Mouse (Mus musculus) embryonic facial prominence, embryonic 12.5 days (tissue): ENCODE results near the gene Ptpn14. TPM values are rescaled to one million over a fixed set of nuclear protein-coding genes. Genes with fewer than 3 reads are reported as not detected.
A peak's percentile ranks its signal among the peaks of the same experiment; 100 is the strongest.

Experiments
- ATAC-seq: fragments of 200-750 bp; cut with Nextera tagmentation; 2 replicates; pipeline ENCODE4 v1.8.0; 2017; ENCODE audit not compliant: insufficient number of reproducible peaks, insufficient read depth, low FRiP score, low TSS enrichment
- H3K27ac ChIP-seq: fragments of 300-500 bp; sonication (generic); 2 replicates; pipeline ENCODE4 v1.5.1; 2016; ENCODE audit warnings: mild to moderate bottlenecking
- H3K27me3 ChIP-seq: fragments of 300-500 bp; sonication (generic); 2 replicates; pipeline ENCODE4 v1.6.1; 2016; ENCODE audit warnings: mild to moderate bottlenecking, moderate library complexity
- H3K36me3 ChIP-seq: fragments of 300-500 bp; sonication (generic); 2 replicates; pipeline ENCODE4 v1.6.1; 2016; ENCODE audit warnings: mild to moderate bottlenecking
- H3K4me1 ChIP-seq: fragments of 300-500 bp; sonication (generic); 2 replicates; pipeline ENCODE4 v1.6.1; 2016
- H3K4me2 ChIP-seq: fragments of 300-500 bp; sonication (generic); replicated peaks from 2 replicates; pipeline ENCODE4 v1.6.1; 2016; ENCODE audit warnings: mild to moderate bottlenecking, moderate library complexity
- H3K4me3 ChIP-seq: fragments of 300-500 bp; sonication (generic); 2 replicates; pipeline ENCODE4 v1.5.1; 2016; ENCODE audit warnings: mild to moderate bottlenecking
- H3K9ac ChIP-seq: fragments of 300-500 bp; sonication (generic); 2 replicates; pipeline ENCODE4 v1.6.1; 2016; ENCODE audit warnings: mild to moderate bottlenecking, moderate library complexity
- H3K9me3 ChIP-seq: fragments of 300-500 bp; sonication (generic); 2 replicates; pipeline ENCODE4 v1.6.1; 2016; ENCODE audit warnings: mild to moderate bottlenecking, moderate library complexity
- WGBS: fragments of 180-500 bp; shearing (Covaris S2); methylation state at CpG from one replicate; pipeline ENCODE4 v1.1.7; 2016; 5-methylcytosine and 5-hydroxymethylcytosine counted together
- polyA plus RNA-seq: library from polyadenylated mRNA; unstranded; fragments of >200 nt; fragmentation: Nextera tagmentation; extraction: Ambion mirVana; gene quantifications from 2 replicates; pipeline ENCODE4 v1.2.1, GENCODE M21; 2016

The Ptpn14 gene
- polyA plus RNA-seq, 1 experiment from 2014 or later: 11.2 TPM

- Histone ChIP-seq H3K4me1 (peaks cover 3% of the 10 kb centered on the region; the same call in 1 of the 2 replicates), H3K4me2 (no peak overlapping the region), H3K27me3 (no peaks in the 10 kb centered on the region), H3K36me3 (peaks cover 13% of the 10 kb centered on the region; the same call in 1 of the 2 replicates), H3K9ac (no peak overlapping the region), H3K27ac (0 out of 2 replicates have a peak overlapping the region, but pooled peaks have one; percentile 6), H3K9me3 (no peaks in the 10 kb centered on the region), H3K4me3 (no peak overlapping the region)
- no peak for ATAC-seq
- 76% methylated on average over 13 of the region's 13 CpGs for WGBS
Measured at GRCm38 (mm10) chr1:189884951-189885350, 156.9 kb downstream of the Ptpn14 start.

GRCm38 (mm10) chr1:189885975-189886374 is 157.9 kb downstream of the Ptpn14 start:
- H3K9ac ChIP-seq: no peak overlapping the region
- H3K27ac ChIP-seq: no peak overlapping the region
- no peaks in the 10 kb centered on the region for H3K27me3 ChIP-seq
- peaks cover 13% of the 10 kb centered on the region; the same call in 1 of the 2 replicates for H3K36me3 ChIP-seq
- ATAC-seq: no peak
- no peaks in the 10 kb centered on the region for H3K9me3 ChIP-seq
- 86% methylated on average over 6 of the region's 6 CpGs for whole genome bisulfite sequencing
- H3K4me2 ChIP-seq: no peak overlapping the region
- no peak overlapping the region for H3K4me3 ChIP-seq
- peaks cover 6% of the 10 kb centered on the region; the same call in 1 of the 2 replicates for H3K4me1 ChIP-seq

GRCm38 (mm10) chr1:189887518-189887917 is 159.4 kb downstream of the Ptpn14 start:
- Histone ChIP-seq H3K36me3 (peaks cover 17% of the 10 kb centered on the region; the same call in 1 of the 2 replicates), H3K9ac (no peak overlapping the region), H3K9me3 (no peaks in the 10 kb centered on the region), H3K27ac (no peak overlapping the region), H3K4me2 (no peak overlapping the region), H3K4me3 (no peak overlapping the region), H3K27me3 (no peaks in the 10 kb centered on the region), H3K4me1 (peaks cover 6% of the 10 kb centered on the region; the same call in 1 of the 2 replicates)
- no peak for ATAC-seq
- WGBS: 39% methylated on average over 7 of the region's 7 CpGs

- H3K27me3 ChIP-seq: no peaks in the 10 kb centered on the region
- H3K27ac ChIP-seq: no peak overlapping the region
- no peak overlapping the region for H3K4me2 ChIP-seq
- H3K4me1 ChIP-seq: peaks cover 6% of the 10 kb centered on the region; the same call in 1 of the 2 replicates
- no peak overlapping the region for H3K9ac ChIP-seq
- H3K9me3 ChIP-seq: no peaks in the 10 kb centered on the region
- H3K36me3 ChIP-seq: peaks cover 24% of the 10 kb centered on the region
- no peak overlapping the region for H3K4me3 ChIP-seq
- ATAC-seq: no peak
- WGBS: 58% methylated on average over 10 of the region's 10 CpGs
Measured at GRCm38 (mm10) chr1:189888749-189889148, 160.7 kb downstream of the Ptpn14 start.

GRCm38 (mm10) chr1:189894191-189894590 is 166.1 kb downstream of the Ptpn14 start:
- 87% methylated on average over 9 of the region's 9 CpGs for WGBS

DNA sequence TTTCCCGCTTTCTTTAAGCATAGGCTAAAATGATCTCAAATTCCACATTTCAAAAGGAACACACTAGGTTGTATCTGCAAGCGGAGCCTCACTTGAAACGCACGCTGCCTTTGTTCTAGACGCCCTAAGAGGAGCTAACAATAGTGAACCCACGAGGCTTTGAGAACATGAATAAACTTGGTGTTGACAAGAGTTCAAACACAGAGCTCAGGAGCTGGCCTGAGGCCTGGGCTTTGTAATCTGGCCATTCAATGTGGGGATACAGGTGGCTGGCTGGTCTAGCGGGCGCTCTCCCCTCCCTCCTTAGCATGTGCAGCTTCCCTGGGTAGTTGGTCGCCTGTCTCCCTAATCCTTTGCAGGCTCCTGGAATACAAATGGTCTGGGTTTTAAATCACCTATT is 169.8 kb downstream of the Ptpn14 start:
- Histone ChIP-seq H3K9me3 (no peaks in the 10 kb centered on the region), H3K36me3 (peaks cover 32% of the 10 kb centered on the region), H3K4me3 (no peak overlapping the region), H3K4me2 (no peak overlapping the region), H3K27me3 (no peaks in the 10 kb centered on the region), H3K9ac (no peak overlapping the region), H3K27ac (no peak overlapping the region), H3K4me1 (0 out of 2 replicates have a peak, but pooled peaks cover 4% of the 10 kb centered on the region)
- WGBS: 75% methylated on average over 9 of the region's 9 CpGs
- no peak for ATAC-seq

More at GRCm38 (mm10) chr1:189894191-189894590, 166.1 kb downstream of the Ptpn14 start:
- no peaks in the 10 kb centered on the region for H3K9me3 ChIP-seq
- no peak overlapping the region for H3K4me3 ChIP-seq
- no peak overlapping the region for H3K9ac ChIP-seq
- peaks cover 41% of the 10 kb centered on the region for H3K36me3 ChIP-seq
- no peak overlapping the region for H3K4me2 ChIP-seq
- peaks cover 9% of the 10 kb centered on the region; the same call in 1 of the 2 replicates for H3K4me1 ChIP-seq
- ATAC-seq: no peak
- H3K27ac ChIP-seq: no peak overlapping the region
- no peaks in the 10 kb centered on the region for H3K27me3 ChIP-seq

GRCm38 (mm10) chr1:189898708-189899107 is 170.6 kb downstream of the Ptpn14 start:
- no peak overlapping the region for H3K4me3 ChIP-seq
- WGBS: 74% methylated on average over 13 of the region's 13 CpGs
- H3K27me3 ChIP-seq: no peaks in the 10 kb centered on the region
- H3K9me3 ChIP-seq: no peaks in the 10 kb centered on the region
- no peak for ATAC-seq
- H3K4me1 ChIP-seq: 0 out of 2 replicates have a peak, but pooled peaks cover 4% of the 10 kb centered on the region
- H3K4me2 ChIP-seq: no peak overlapping the region
- no peak overlapping the region for H3K9ac ChIP-seq
- H3K27ac ChIP-seq: no peak overlapping the region
- H3K36me3 ChIP-seq: peaks cover 26% of the 10 kb centered on the region

DNA sequence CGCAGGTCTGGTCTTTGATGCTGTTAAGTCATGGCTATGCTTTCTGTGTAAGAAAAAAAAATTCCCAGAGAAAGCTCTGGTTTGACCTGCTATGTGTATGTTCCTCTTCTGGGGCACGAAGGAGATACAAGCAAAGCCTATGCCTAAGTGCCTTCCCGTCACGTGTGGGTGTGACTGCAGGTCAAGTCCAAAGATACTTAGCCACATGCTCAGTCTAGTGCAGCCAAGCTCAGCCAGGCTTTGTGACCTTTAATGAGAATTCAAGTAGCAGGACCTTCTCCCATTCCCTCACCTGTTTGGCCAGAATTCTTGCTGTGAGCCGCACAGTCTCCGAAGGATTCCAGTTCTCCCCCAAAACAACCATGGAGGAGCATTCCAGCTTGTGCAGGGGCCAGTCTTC is 171.5 kb downstream of the Ptpn14 start:
- 0 out of 2 replicates have a peak, but pooled peaks cover 4% of the 10 kb centered on the region for H3K4me1 ChIP-seq
- H3K27ac ChIP-seq: no peak overlapping the region
- 92% methylated on average over 6 of the region's 6 CpGs for WGBS
- ATAC-seq: no peak
- H3K9ac ChIP-seq: no peak overlapping the region
- H3K4me3 ChIP-seq: no peak overlapping the region
- H3K9me3 ChIP-seq: no peaks in the 10 kb centered on the region
- H3K27me3 ChIP-seq: no peaks in the 10 kb centered on the region
- no peak overlapping the region for H3K4me2 ChIP-seq
- peaks cover 21% of the 10 kb centered on the region for H3K36me3 ChIP-seq

DNA sequence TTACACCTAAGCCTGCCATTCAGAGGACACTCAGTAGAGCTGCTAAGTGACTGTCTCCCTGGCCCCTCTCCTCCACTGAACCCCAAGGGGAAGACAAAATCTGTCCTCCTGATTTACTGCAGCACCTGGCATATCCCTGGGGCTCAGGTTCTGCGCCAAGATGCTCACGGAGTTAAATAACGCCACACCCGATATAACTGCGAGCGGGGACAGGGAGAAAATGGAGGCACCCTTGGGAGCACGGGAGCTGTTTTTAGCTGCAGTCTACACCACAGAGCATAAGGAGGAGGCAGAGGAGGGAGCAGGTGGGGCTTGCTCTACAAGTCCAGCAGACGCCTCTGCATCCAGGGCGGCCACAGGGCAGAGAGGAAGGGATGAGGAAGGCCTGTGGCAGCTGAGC is 174.3 kb downstream of the Ptpn14 start:
- no peak overlapping the region for H3K9ac ChIP-seq
- 87% methylated on average over 9 of the region's 9 CpGs for WGBS

GRCm38 (mm10) chr1:189903169-189903568 is 175.1 kb downstream of the Ptpn14 start:
- WGBS: 84% methylated on average over 11 of the region's 11 CpGs
- H3K4me3 ChIP-seq: no peak overlapping the region
- H3K9me3 ChIP-seq: no peaks in the 10 kb centered on the region
- no peaks in the 10 kb centered on the region for H3K27me3 ChIP-seq
- 0 out of 2 replicates have a peak, but pooled peaks cover 4% of the 10 kb centered on the region for H3K36me3 ChIP-seq
- no peak overlapping the region for H3K27ac ChIP-seq
- no peak for ATAC-seq
- 0 out of 2 replicates have a peak, but pooled peaks cover 4% of the 10 kb centered on the region for H3K4me1 ChIP-seq
- no peak overlapping the region for H3K9ac ChIP-seq
- H3K4me2 ChIP-seq: no peak overlapping the region

More for the DNA sequence above, 174.3 kb downstream of the Ptpn14 start:
- no peak overlapping the region for H3K27ac ChIP-seq
- H3K4me1 ChIP-seq: 0 out of 2 replicates have a peak, but pooled peaks cover 4% of the 10 kb centered on the region
- H3K9me3 ChIP-seq: no peaks in the 10 kb centered on the region
- H3K27me3 ChIP-seq: no peaks in the 10 kb centered on the region
- no peak overlapping the region for H3K4me2 ChIP-seq
- H3K4me3 ChIP-seq: no peak overlapping the region
- H3K36me3 ChIP-seq: 0 out of 2 replicates have a peak, but pooled peaks cover 4% of the 10 kb centered on the region
- no peak for ATAC-seq

GRCm38 (mm10) chr1:189910685-189911345 is 182.7 kb downstream of the Ptpn14 start:
- Histone ChIP-seq H3K9me3 (no peaks in the 10 kb centered on the region), H3K27me3 (no peaks in the 10 kb centered on the region), H3K27ac (no peak overlapping the region), H3K4me1 (peaks cover 17% of the 10 kb centered on the region), H3K36me3 (peaks cover 24% of the 10 kb centered on the region), H3K4me2 (no peak overlapping the region), H3K4me3 (no peak overlapping the region), H3K9ac (no peak overlapping the region)
- 65% methylated on average over 13 of the region's 13 CpGs for WGBS
- no peak for ATAC-seq

GRCm38 (mm10) chr1:189913093-189913760 is 185.2 kb downstream of the Ptpn14 start:
- Histone ChIP-seq H3K4me2 (no peak overlapping the region), H3K27me3 (no peaks in the 10 kb centered on the region), H3K27ac (no peak overlapping the region), H3K9me3 (no peaks in the 10 kb centered on the region), H3K36me3 (peaks cover 20% of the 10 kb centered on the region), H3K4me1 (peaks cover 32% of the 10 kb centered on the region), H3K9ac (no peak overlapping the region), H3K4me3 (no peak overlapping the region)
- no peak for ATAC-seq
- WGBS: 85% methylated on average over 21 of the region's 21 CpGs
